26 mouse cellular contexts compared by ENCODE assay signal in genomic region chr5:125214064-125214463, GRCm38 (mm10). TPM values are rescaled to one million over a fixed set of nuclear protein-coding genes. Genes with fewer than 3 reads are reported as not detected.
DNase-seq lines count a peak whose midpoint lies in the region; ATAC-seq and TF ChIP-seq lines count a peak whose summit lies in the region.
"Had no signal": no experiment of that assay in that cellular context is flagged by ENCODE, and none has a peak within 500 bp of the region (broad histone marks: within the 10 kb centered on the region; RNA-seq: fewer than 3 reads in every experiment).

No protein-coding gene starts in this region.

- intact Hi-C loops in heart, postnatal 36 days (cut with DNase I) = no loop called here

- no peaks in the 10 kb centered on the region for H3K36me3 ChIP-seq in heart, embryonic 13.5 days
- H3K36me3 ChIP-seq in heart, embryonic 11.5 days (ENCODE audit: control insufficient read depth, insufficient read depth, low read length) = no peaks in the 10 kb centered on the region
- no peaks in the 10 kb centered on the region for H3K36me3 ChIP-seq in testis, adult 2 months (ENCODE audit: control insufficient read depth, insufficient read depth, low read length)
- H3K36me3 ChIP-seq: embryonic facial prominence, embryonic 10.5 days; embryonic facial prominence, embryonic 13.5 days; forebrain, embryonic 10.5 days; hindbrain, embryonic 10.5 days; hindbrain, embryonic 13.5 days; intestine, embryonic 15.5 days had no signal

- peaks cover 29% of the 10 kb centered on the region for H3K4me1 ChIP-seq in heart, embryonic 13.5 days
- H3K4me1 ChIP-seq in heart, embryonic 11.5 days (ENCODE audit: control insufficient read depth, insufficient read depth, low read length) = peaks cover 14% of the 10 kb centered on the region
- peaks cover 13% of the 10 kb centered on the region for H3K4me1 ChIP-seq in testis, adult 2 months (ENCODE audit: control insufficient read depth, insufficient read depth, low read length)

- H3K4me3 ChIP-seq in heart, embryonic 13.5 days = no peak overlapping the region
- H3K4me3 ChIP-seq in heart, embryonic 11.5 days (ENCODE audit: low read depth, low read length) = no peak overlapping the region
- no peak overlapping the region for H3K4me3 ChIP-seq in testis, adult 2 months (ENCODE audit: control insufficient read depth, low read depth, low read length)
- H3K4me3 ChIP-seq: embryonic facial prominence, embryonic 10.5 days; embryonic facial prominence, embryonic 13.5 days; erythroblast, embryonic 14.5 days; forebrain, embryonic 10.5 days; forebrain, embryonic 13.5 days; hindbrain, embryonic 10.5 days; hindbrain, embryonic 13.5 days; intestine, embryonic 15.5 days had no signal

- DNase-seq in heart, adult 11 months = peak; percentile 93
- DNase-seq in heart, postnatal 36 days = no peak
- DNase-seq in testis, postnatal 14 days (ENCODE audit: low spot score) = no peak
- DNase-seq: adrenal gland, adult 8-10 months; adrenal gland, postnatal 25 days; cerebellum, adult 11-12 months; cerebellum, adult 8-10 months; cerebellum, postnatal 36 days; embryo, embryonic 11 days; gastrocnemius, postnatal 10 days; gastrocnemius, postnatal 36 days had no signal

- WGBS in heart, embryonic 13.5 days = 38% methylated on average over 6 of the region's 6 CpGs
- WGBS in heart, embryonic 11.5 days (ENCODE audit: insufficient replicate concordance) = 36% methylated on average over 6 of the region's 6 CpGs

- H3K27me3 ChIP-seq in heart, embryonic 13.5 days (replicated peaks) = peaks cover 9% of the 10 kb centered on the region; the same call in 1 of the 2 replicates
- no peaks in the 10 kb centered on the region for H3K27me3 ChIP-seq in heart, embryonic 11.5 days (ENCODE audit: control insufficient read depth, insufficient read depth, low read length)
- no peaks in the 10 kb centered on the region for H3K27me3 ChIP-seq in testis, adult 2 months (ENCODE audit: control insufficient read depth, insufficient read depth, low read length)
- H3K27me3 ChIP-seq: forebrain, embryonic 13.5 days; intestine, embryonic 15.5 days had no signal

- ATAC-seq in heart, embryonic 13.5 days (ENCODE audit: extremely low read depth, insufficient number of reproducible peaks, low FRiP score, low TSS enrichment) = no peak
- ATAC-seq in heart, embryonic 11.5 days (replicated peaks; ENCODE audit: insufficient number of reproducible peaks, low FRiP score, low TSS enrichment) = no peak
- no peak for ATAC-seq in erythroid progenitor cell, adult 5-6 weeks (replicated peaks; ENCODE audit: low FRiP score, poor library complexity, severe bottlenecking)
- ATAC-seq: activated CD4-positive, CD25-positive, alpha-beta regulatory T cell, adult 4 months; forebrain, embryonic 13.5 days; forebrain, embryonic 16.5 days; hindbrain, embryonic 16.5 days; intestine, embryonic 15.5 days had no signal

- TF ChIP-seq POLR2A in testis, adult 2 months (IDR thresholded peaks at IDR 0.05; ENCODE audit: control insufficient read depth, low read depth, low read length) = no peak

- no peak for TF ChIP-seq CTCF in testis, adult 2 months (IDR thresholded peaks at IDR 0.05; ENCODE audit: control insufficient read depth, insufficient read depth, insufficient replicate concordance, low read depth, low read length)

- H3K27ac ChIP-seq in heart, embryonic 13.5 days (replicated peaks) = 0 out of 2 replicates have a peak overlapping the region, but pooled peaks have one; percentile 24
- H3K27ac ChIP-seq in heart, embryonic 11.5 days (ENCODE audit: low read depth, low read length) = no peak overlapping the region
- 0 out of 2 replicates have a peak overlapping the region, but pooled peaks have one; percentile 38 for H3K27ac ChIP-seq in testis, adult 2 months (ENCODE audit: control insufficient read depth, insufficient read depth, low read depth, low read length)
- H3K27ac ChIP-seq: embryonic facial prominence, embryonic 13.5 days; hindbrain, embryonic 10.5 days; hindbrain, embryonic 13.5 days; intestine, embryonic 15.5 days had no signal

- H3K4me2 ChIP-seq in heart, embryonic 13.5 days = no peak overlapping the region
- no peak overlapping the region for H3K4me2 ChIP-seq in heart, embryonic 11.5 days
- H3K4me2 ChIP-seq: embryonic facial prominence, embryonic 13.5 days; forebrain, embryonic 13.5 days; hindbrain, embryonic 13.5 days; intestine, embryonic 15.5 days had no signal

- no peaks in the 10 kb centered on the region for H3K9me3 ChIP-seq in heart, embryonic 13.5 days
- H3K9me3 ChIP-seq in heart, embryonic 11.5 days (replicated peaks; ENCODE audit: control insufficient read depth, low read length) = no peaks in the 10 kb centered on the region
- H3K9me3 ChIP-seq: embryonic facial prominence, embryonic 10.5 days; embryonic facial prominence, embryonic 13.5 days; forebrain, embryonic 10.5 days; forebrain, embryonic 13.5 days; hindbrain, embryonic 10.5 days; hindbrain, embryonic 13.5 days; intestine, embryonic 15.5 days had no signal

- H3K9ac ChIP-seq in heart, embryonic 13.5 days = no peak overlapping the region
- H3K9ac ChIP-seq in heart, embryonic 11.5 days (ENCODE audit: low read depth, low read length) = no peak overlapping the region
- H3K9ac ChIP-seq: embryonic facial prominence, embryonic 13.5 days; forebrain, embryonic 13.5 days; hindbrain, embryonic 13.5 days; intestine, embryonic 15.5 days had no signal

RNA-seq across cellular contexts. Expression of gene Ncor2, which starts 35.0 kb away (rescaled TPM):
- 10 to 100 TPM; 70.5 to 74.8 TPM for total RNA-seq in heart, postnatal 36 days (2021)
- polyA plus RNA-seq in heart, embryonic 13.5 days (2015; fragmentation: Nextera tagmentation; extraction: Ambion mirVana) = 16.5 and 17.0 TPM in 2 replicates
- polyA plus RNA-seq in heart, embryonic 11.5 days (2014; fragmentation: Nextera tagmentation; extraction: Ambion mirVana) = 14.3 and 18.8 TPM in 2 replicates
- 28.0 and 31.7 TPM in 2 replicates for polyA plus RNA-seq in testis, adult 2 months (2012; rRNA removed)
- 10.5 and 37.3 TPM in 2 replicates for total RNA-seq in erythroid progenitor cell, adult 5-6 weeks (2015; ENCODE audit: low replicate concordance)
- total RNA-seq in erythroid progenitor cell, adult 5-6 weeks (2017; ENCODE audit: low replicate concordance) = 0.91 and 2.6 TPM in 2 replicates
